Mouse (Mus musculus): ENCODE data around the gene Pola2. TPM values are rescaled to one million over a fixed set of nuclear protein-coding genes. Genes with fewer than 3 reads are reported as not detected.

Pola2 gene
- polyA plus RNA-seq (2017; shearing (Covaris generic)) = 51.0 TPM

GRCm38 (mm10) chr19:5963883-5964562 lies at the start of gene Pola2:
Gene Pola2, minus strand, starts transcription at chr19:5964202.

GRCm38 (mm10) chr19:5986043-5986442 lies 22.0 kb upstream of the Pola2 start, which contains the start of gene Slc22a20:
Gene Slc22a20, minus strand, starts transcription at chr19:5986143.

GRCm38 (mm10) chr19:5924713-5925093 lies 39.3 kb downstream of the Pola2 start, which contains the start of gene Cdc42ep2:
Gene Cdc42ep2, minus strand, starts transcription at chr19:5924816.

GRCm38 (mm10) chr19:5913007-5913719 lies 50.8 kb downstream of the Pola2 start, which contains the start of gene Dpf2:
Gene Dpf2, minus strand, starts transcription at chr19:5913010.

GRCm38 (mm10) chr19:5894002-5894678 lies 69.9 kb downstream of the Pola2 start, which contains the start of gene Tigd3:
Gene Tigd3, minus strand, starts transcription at chr19:5894149.

Other genes starting within 250 kb of the Pola2 start
- gene Ehbp1l1, start 237.9 kb downstream of the Pola2 start, polyA plus RNA-seq (2017; shearing (Covaris generic)) = 20.2 TPM
- gene Fam89b, start 234.5 kb downstream of the Pola2 start, polyA plus RNA-seq (2017; shearing (Covaris generic)) = 57.4 TPM
- not detected for gene Ltbp3, start 223.3 kb downstream of the Pola2 start, polyA plus RNA-seq (2017; shearing (Covaris generic))
- 65.2 TPM for gene Scyl1, start 192.8 kb downstream of the Pola2 start, polyA plus RNA-seq (2017; shearing (Covaris generic))
- 168 TPM for gene Frmd8, start 88.9 kb downstream of the Pola2 start, polyA plus RNA-seq (2017; shearing (Covaris generic))
- gene Slc25a45, start 86.4 kb downstream of the Pola2 start, polyA plus RNA-seq (2017; shearing (Covaris generic)) = 15.7 TPM
- gene Tigd3, start 70.1 kb downstream of the Pola2 start, polyA plus RNA-seq (2017; shearing (Covaris generic)) = 0.55 TPM
- gene Dpf2, start 51.2 kb downstream of the Pola2 start, polyA plus RNA-seq (2017; shearing (Covaris generic)) = 128 TPM
- 0.14 TPM for gene Cdc42ep2, start 39.4 kb downstream of the Pola2 start, polyA plus RNA-seq (2017; shearing (Covaris generic))
- not detected for gene Slc22a20, start 21.9 kb upstream of the Pola2 start, polyA plus RNA-seq (2017; shearing (Covaris generic))
- 53.1 TPM for gene Capn1, start 51.7 kb upstream of the Pola2 start, polyA plus RNA-seq (2017; shearing (Covaris generic))
- 69.3 TPM for gene Syvn1, start 82.4 kb upstream of the Pola2 start, polyA plus RNA-seq (2017; shearing (Covaris generic))
- 37.0 TPM for gene Mrpl49, start 93.6 kb upstream of the Pola2 start, polyA plus RNA-seq (2017; shearing (Covaris generic))
- 1,034 TPM for gene Fau, start 93.6 kb upstream of the Pola2 start, polyA plus RNA-seq (2017; shearing (Covaris generic))
- gene Znhit2, start 97.0 kb upstream of the Pola2 start, polyA plus RNA-seq (2017; shearing (Covaris generic)) = 20.1 TPM
- 15.6 TPM for gene Tm7sf2, start 104.2 kb upstream of the Pola2 start, polyA plus RNA-seq (2017; shearing (Covaris generic))
- 109 TPM for gene Vps51, start 113.0 kb upstream of the Pola2 start, polyA plus RNA-seq (2017; shearing (Covaris generic))
- not detected for gene Tmem262, start 115.8 kb upstream of the Pola2 start, polyA plus RNA-seq (2017; shearing (Covaris generic))
- 0.80 TPM for gene Gm28374, start 118.1 kb upstream of the Pola2 start, polyA plus RNA-seq (2017; shearing (Covaris generic))
- gene Zfpl1, start 120.8 kb upstream of the Pola2 start, polyA plus RNA-seq (2017; shearing (Covaris generic)) = 27.6 TPM
- gene Cdca5, start 120.8 kb upstream of the Pola2 start, polyA plus RNA-seq (2017; shearing (Covaris generic)) = 0.58 TPM
- gene AC131692.1, start 130.2 kb upstream of the Pola2 start, polyA plus RNA-seq (2017; shearing (Covaris generic)) = not detected
- gene Naaladl1, start 141.6 kb upstream of the Pola2 start, polyA plus RNA-seq (2017; shearing (Covaris generic)) = not detected
- gene Sac3d1, start 154.4 kb upstream of the Pola2 start, polyA plus RNA-seq (2017; shearing (Covaris generic)) = 13.0 TPM
- gene Snx15, start 164.1 kb upstream of the Pola2 start, polyA plus RNA-seq (2017; shearing (Covaris generic)) = 41.7 TPM
- gene Batf2, start 176.8 kb upstream of the Pola2 start, polyA plus RNA-seq (2017; shearing (Covaris generic)) = not detected
- gene Arl2, start 177.3 kb upstream of the Pola2 start, polyA plus RNA-seq (2017; shearing (Covaris generic)) = 23.4 TPM
- not detected for gene Majin, start 220.2 kb upstream of the Pola2 start, polyA plus RNA-seq (2017; shearing (Covaris generic))

Data from naive thymus-derived CD4-positive, alpha-beta T cell, adult 5 months (primary cell).